Mouse (Mus musculus): ENCODE data around the gene Tor4a. TPM values are rescaled to one million over a fixed set of nuclear protein-coding genes. Genes with fewer than 3 reads are reported as not detected.

The Tor4a gene
- total RNA-seq, 2 experiments from 2014 or later = 2.0 to 2.2 TPM

GRCm38 (mm10) chr2:25234551-25235220 lies 38.0 kb upstream of the Tor4a start:
- intact Hi-C loops (cut with DNase I) = no loop called here
- Histone ChIP-seq H3K27ac (no peak overlapping the region), H3K4me3 (no peak overlapping the region)
- TF ChIP-seq CTCF (IDR thresholded peaks at IDR 0.05) = no peak
- no peak for DNase-seq (ENCODE audit: extremely low spot score in 1 of 2, low spot score in 2 of 2)

- intact Hi-C loops (cut with DNase I) = no loop called here
- no peak for TF ChIP-seq CTCF (IDR thresholded peaks at IDR 0.05)
- DNase-seq (ENCODE audit: extremely low spot score in 1 of 2, low spot score in 2 of 2) = no peak
Observed at GRCm38 (mm10) chr2:25234050-25234449, 37.4 kb upstream of the Tor4a start, which contains the start of gene Slc34a3. Slc34a3 (minus strand) TSS chr2:25234364.

GRCm38 (mm10) chr2:25233421-25233820 lies 36.7 kb upstream of the Tor4a start:
- intact Hi-C loops (cut with DNase I) = no loop called here
- H3K27ac ChIP-seq = no peak overlapping the region
- no peak overlapping the region for H3K4me3 ChIP-seq
- no peak for DNase-seq (ENCODE audit: extremely low spot score in 1 of 2, low spot score in 2 of 2)
- no peak for TF ChIP-seq CTCF (IDR thresholded peaks at IDR 0.05)

More at GRCm38 (mm10) chr2:25234050-25234449, 37.4 kb upstream of the Tor4a start, which contains the start of gene Slc34a3:
- Histone ChIP-seq H3K4me3 (no peak within 1 kb of the TSS), H3K27ac (no peak within 1 kb of the TSS)

GRCm38 (mm10) chr2:25231038-25231437 lies 34.4 kb upstream of the Tor4a start:
- intact Hi-C loops (cut with DNase I) = no loop called here

GRCm38 (mm10) chr2:25230581-25230980 lies 33.9 kb upstream of the Tor4a start:
- Histone ChIP-seq H3K27ac (no peak overlapping the region), H3K4me3 (no peak overlapping the region)
- no peak for TF ChIP-seq CTCF (IDR thresholded peaks at IDR 0.05)
- intact Hi-C loops (cut with DNase I) = no loop called here
- DNase-seq (ENCODE audit: extremely low spot score in 1 of 2, low spot score in 2 of 2) = no peak

More at GRCm38 (mm10) chr2:25231038-25231437, 34.4 kb upstream of the Tor4a start:
- DNase-seq (ENCODE audit: extremely low spot score in 1 of 2, low spot score in 2 of 2) = no peak
- H3K4me3 ChIP-seq = no peak overlapping the region
- H3K27ac ChIP-seq = no peak overlapping the region
- TF ChIP-seq CTCF (IDR thresholded peaks at IDR 0.05) = no peak

GRCm38 (mm10) chr2:25229582-25229981 lies 32.9 kb upstream of the Tor4a start:
- DNase-seq (ENCODE audit: extremely low spot score in 1 of 2, low spot score in 2 of 2) = no peak
- Histone ChIP-seq H3K27ac (no peak overlapping the region), H3K4me3 (no peak overlapping the region)
- intact Hi-C loops (cut with DNase I) = loop anchor here (2.0 kb wide), 3 partner anchors 23 to 37 kb away; partner anchors contain the start of gene Tprn
- TF ChIP-seq CTCF (IDR thresholded peaks at IDR 0.05) = no peak

GRCm38 (mm10) chr2:25228995-25229530 lies 32.4 kb upstream of the Tor4a start:
- no peak for DNase-seq (ENCODE audit: extremely low spot score in 1 of 2, low spot score in 2 of 2)
- H3K27ac ChIP-seq = peak overlapping the region; percentile 82
- no peak overlapping the region; the same call in 1 of the 2 replicates for H3K4me3 ChIP-seq
- no peak for TF ChIP-seq CTCF (IDR thresholded peaks at IDR 0.05)
- intact Hi-C loops (cut with DNase I) = loop anchor here (2.0 kb wide), 3 partner anchors 24 to 36 kb away; partner anchors contain the start of gene Tprn

GRCm38 (mm10) chr2:25228431-25228889 lies 31.8 kb upstream of the Tor4a start:
- Histone ChIP-seq H3K27ac (peak overlapping the region; percentile 82), H3K4me3 (peak overlapping the region; percentile 32)
- DNase-seq (ENCODE audit: extremely low spot score in 1 of 2, low spot score in 2 of 2) = peak; percentile 77 to 82
- peak; percentile 73 for TF ChIP-seq CTCF (IDR thresholded peaks at IDR 0.05)
- intact Hi-C loops (cut with DNase I) = loop anchor here (2.0 kb wide), 3 partner anchors 24 to 36 kb away; partner anchors contain the start of gene Tprn

GRCm38 (mm10) chr2:25227406-25227805 lies 30.7 kb upstream of the Tor4a start:
- intact Hi-C loops (cut with DNase I) = no loop called here
- DNase-seq (ENCODE audit: extremely low spot score in 1 of 2, low spot score in 2 of 2) = no peak
- no peak for TF ChIP-seq CTCF (IDR thresholded peaks at IDR 0.05)
- peak overlapping the region; percentile 73 for H3K27ac ChIP-seq
- no peak overlapping the region for H3K4me3 ChIP-seq

GRCm38 (mm10) chr2:25226864-25227263 lies 30.2 kb upstream of the Tor4a start:
- no peak for TF ChIP-seq CTCF (IDR thresholded peaks at IDR 0.05)
- peak in 1 of 2 experiments; percentile 51 for DNase-seq (ENCODE audit: extremely low spot score in 1 of 2, low spot score in 2 of 2)
- intact Hi-C loops (cut with DNase I) = no loop called here
- H3K27ac ChIP-seq = peak overlapping the region; percentile 73
- no peak overlapping the region for H3K4me3 ChIP-seq

- H3K4me3 ChIP-seq = no peak overlapping the region
- TF ChIP-seq CTCF (IDR thresholded peaks at IDR 0.05) = no peak
Observed at GRCm38 (mm10) chr2:25225811-25226379, 29.2 kb upstream of the Tor4a start.

More at GRCm38 (mm10) chr2:25225811-25226379, 29.2 kb upstream of the Tor4a start:
- DNase-seq (ENCODE audit: extremely low spot score in 1 of 2, low spot score in 2 of 2) = no peak
- peak overlapping the region; percentile 87 for H3K27ac ChIP-seq
- intact Hi-C loops (cut with DNase I) = loop anchor here (2.0 kb wide), 1 partner anchor 15 kb away; the partner anchor contains the start of gene Nelfb
